Mouse (Mus musculus): ENCODE data around the gene Pip4k2b.

- no peak for TF ChIP-seq EP300 (IDR thresholded peaks at IDR 0.05; ENCODE audit: low read depth)
- no peak for TF ChIP-seq CTCF (IDR thresholded peaks at IDR 0.05; ENCODE audit: low read depth)
Measured at GRCm38 (mm10) chr11:97684766-97685165, 59.7 kb downstream of the Pip4k2b start.
